25 mouse cellular contexts compared by ENCODE assay signal in the genomic region with DNA sequence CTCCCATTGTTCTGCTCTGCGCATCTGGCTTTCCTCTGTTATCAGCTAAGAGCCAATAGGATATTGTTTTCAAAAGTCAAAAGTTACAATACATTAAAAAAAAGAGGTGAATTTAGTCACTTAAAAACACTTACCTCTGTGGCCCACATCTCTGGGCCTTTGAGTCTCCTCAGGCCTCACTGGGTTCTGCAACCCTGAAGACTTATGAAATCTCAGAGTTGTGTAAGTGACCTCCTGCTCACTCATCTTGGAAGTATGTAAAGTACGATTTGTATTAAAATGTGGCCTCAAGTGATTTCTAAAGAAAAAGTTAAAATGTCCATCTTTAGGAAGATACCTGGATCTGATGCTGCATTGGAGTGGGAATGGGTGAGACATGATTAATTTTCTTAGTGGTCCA. TPM values are rescaled to one million over a fixed set of nuclear protein-coding genes. Genes with fewer than 3 reads are reported as not detected.
DNase-seq lines count a peak whose midpoint lies in the region; ATAC-seq and TF ChIP-seq lines count a peak whose summit lies in the region.
"Had no signal": no experiment of that assay in that cellular context is flagged by ENCODE, and none has a peak within 500 bp of the region (broad histone marks: within the 10 kb centered on the region; RNA-seq: fewer than 3 reads in every experiment).

No protein-coding gene starts in this region.

- H3K27ac ChIP-seq in liver, adult 2 months (replicated peaks; ENCODE audit: insufficient read depth, low read depth, low read length), result no peak overlapping the region
- no peak overlapping the region for H3K27ac ChIP-seq in liver, embryonic 12.5 days
- H3K27ac ChIP-seq in hindbrain, embryonic 16.5 days (ENCODE audit: low read depth, low read length), result no peak overlapping the region
- H3K27ac ChIP-seq: forebrain, embryonic 13.5 days; gastrocnemius, adult 2 months; heart, embryonic 10.5 days; hindbrain, embryonic 12.5 days; hindbrain, postnatal 0 days had no signal

- H3K36me3 ChIP-seq in liver, adult 2 months (ENCODE audit: control insufficient read depth, insufficient read depth, low read length), result no peaks in the 10 kb centered on the region
- no peaks in the 10 kb centered on the region for H3K36me3 ChIP-seq in liver, embryonic 12.5 days
- no peaks in the 10 kb centered on the region for H3K36me3 ChIP-seq in hindbrain, embryonic 16.5 days (ENCODE audit: control insufficient read depth, insufficient read depth, low read length)
- H3K36me3 ChIP-seq: heart, embryonic 10.5 days; hindbrain, embryonic 12.5 days had no signal

- H3K4me1 ChIP-seq in liver, adult 2 months (ENCODE audit: control insufficient read depth, insufficient read depth, low read length), result no peaks in the 10 kb centered on the region
- no peaks in the 10 kb centered on the region for H3K4me1 ChIP-seq in liver, embryonic 12.5 days
- no peaks in the 10 kb centered on the region for H3K4me1 ChIP-seq in hindbrain, embryonic 16.5 days (ENCODE audit: control insufficient read depth, insufficient read depth, low read depth, low read length)
- H3K4me1 ChIP-seq: forebrain, embryonic 13.5 days; heart, embryonic 10.5 days; hindbrain, embryonic 12.5 days had no signal

- no peak overlapping the region for H3K9ac ChIP-seq in liver, adult 2 months (ENCODE audit: low read depth, low read length)
- H3K9ac ChIP-seq in liver, embryonic 12.5 days, result no peak overlapping the region
- no peak overlapping the region for H3K9ac ChIP-seq in hindbrain, embryonic 16.5 days (ENCODE audit: low read depth, low read length)
- H3K9ac ChIP-seq: forebrain, embryonic 13.5 days; forebrain, postnatal 0 days; hindbrain, embryonic 12.5 days had no signal

- peak; percentile 11 for DNase-seq in liver, adult 2 months (ENCODE audit: extremely low read depth, low read depth, low spot score)
- DNase-seq in 416B (ENCODE audit: low read depth), result peak; percentile 56
- DNase-seq in frontal cortex, postnatal 25 days (ENCODE audit: low spot score in 2 of 2), result no peak
- DNase-seq in right cerebral cortex, adult 2 months (ENCODE audit: low spot score in 2 of 2), result no peak
- DNase-seq: adrenal gland, adult 2 months; adrenal gland, postnatal 36 days; cerebellum, adult 11-12 months; cerebellum, adult 9-10 months; cerebellum, postnatal 25 days; forebrain, postnatal 0 days; gastrocnemius, adult 2 months; gastrocnemius, postnatal 25 days; heart, adult 11 months; heart, postnatal 10 days; heart, postnatal 4 days had no signal

- WGBS in liver, adult 2 months, result 64% methylated on average over 2 of the region's 2 CpGs
- 54% methylated on average over 2 of the region's 2 CpGs for WGBS in liver, embryonic 12.5 days (ENCODE audit: insufficient replicate concordance)
- 89% methylated on average over 2 of the region's 2 CpGs for WGBS in hindbrain, embryonic 16.5 days

- no peaks in the 10 kb centered on the region for H3K79me2 ChIP-seq in liver, adult 2 months (ENCODE audit: control insufficient read depth, insufficient read depth, low read length)

- no peak for TF ChIP-seq POLR2A in liver, adult 2 months (IDR thresholded peaks at IDR 0.05; ENCODE audit: extremely low read depth, insufficient read depth, low read length)

- ATAC-seq in liver, embryonic 12.5 days, result no peak
- 0 out of 2 replicates have a peak, but pooled peaks have one; percentile 29 for ATAC-seq in common myeloid progenitor, adult 5-6 weeks (replicated peaks; ENCODE audit: low read depth, poor library complexity, severe bottlenecking)
- ATAC-seq in megakaryocyte progenitor cell, adult 5-6 weeks (replicated peaks; ENCODE audit: poor library complexity), result peak; percentile 76
- ATAC-seq in hindbrain, embryonic 16.5 days, result no peak
- ATAC-seq: forebrain, embryonic 13.5 days; forebrain, postnatal 0 days; hindbrain, postnatal 0 days had no signal

- no peak for TF ChIP-seq CTCF in liver, adult 2 months (IDR thresholded peaks at IDR 0.05; ENCODE audit: low read depth, low read length)

- H3K4me2 ChIP-seq in liver, embryonic 12.5 days, result no peak overlapping the region
- H3K4me2 ChIP-seq in hindbrain, embryonic 16.5 days (ENCODE audit: low read length), result no peak overlapping the region
- H3K4me2 ChIP-seq: forebrain, embryonic 13.5 days; hindbrain, embryonic 12.5 days had no signal

- H3K4me3 ChIP-seq in liver, adult 2 months (ENCODE audit: insufficient read depth, low read depth, low read length), result no peak overlapping the region
- no peak overlapping the region for H3K4me3 ChIP-seq in liver, embryonic 12.5 days
- no peak overlapping the region for H3K4me3 ChIP-seq in hindbrain, embryonic 16.5 days (ENCODE audit: low read length)
- H3K4me3 ChIP-seq: forebrain, embryonic 13.5 days; gastrocnemius, adult 2 months; heart, embryonic 10.5 days; hindbrain, embryonic 12.5 days had no signal

- H3K9me3 ChIP-seq in liver, embryonic 12.5 days (replicated peaks), result no peaks in the 10 kb centered on the region
- 0 out of 2 replicates have a peak, but pooled peaks cover 3% of the 10 kb centered on the region for H3K9me3 ChIP-seq in hindbrain, embryonic 16.5 days (ENCODE audit: control insufficient read depth, low read length)
- H3K9me3 ChIP-seq: heart, embryonic 10.5 days; hindbrain, embryonic 12.5 days had no signal

- H3K27me3 ChIP-seq in liver, adult 2 months (ENCODE audit: control insufficient read depth, insufficient read depth, low read length), result no peaks in the 10 kb centered on the region
- H3K27me3 ChIP-seq in liver, embryonic 12.5 days (replicated peaks), result no peaks in the 10 kb centered on the region
- no peaks in the 10 kb centered on the region for H3K27me3 ChIP-seq in hindbrain, embryonic 16.5 days (replicated peaks; ENCODE audit: control insufficient read depth, insufficient read depth, low read length)
- H3K27me3 ChIP-seq: forebrain, embryonic 13.5 days; hindbrain, embryonic 12.5 days had no signal

RNA-seq across cellular contexts. Expression of gene Klra2, which starts 2.1 kb away (rescaled TPM):
- total RNA-seq in liver, adult 2 months (2014; rRNA removed), result 3.0 and 3.5 TPM in 2 replicates
- 0.20 and 0.44 TPM in 2 replicates for polyA plus RNA-seq in liver, adult 2 months (2012; rRNA removed)
- polyA plus RNA-seq in liver, embryonic 12.5 days (2016; fragmentation: Nextera tagmentation; extraction: Ambion mirVana), result 0.07 and 0.11 TPM in 2 replicates
- 0.55 TPM in 1 of 2 replicates, not detected in the other for total RNA-seq in common myeloid progenitor, adult 5-6 weeks (2017)
- 1.3 and 3.2 TPM in 2 replicates for total RNA-seq in megakaryocyte progenitor cell, adult 5-6 weeks (2015)
- total RNA-seq in megakaryocyte progenitor cell, adult 5-6 weeks (2017), result 0.57 and 1.7 TPM in 2 replicates
- polyA plus RNA-seq in hindbrain, embryonic 16.5 days (2015; fragmentation: Nextera tagmentation; extraction: Ambion mirVana), result 0.09 TPM in 1 of 2 replicates, not detected in the other
- total RNA-seq: ES-E14; forebrain, postnatal 0 days; gastrocnemius, adult 2 months; gastrocnemius, postnatal 25 days; heart, postnatal 10 days; hindbrain, postnatal 0 days had no signal
- polyA plus RNA-seq: embryonic facial prominence, embryonic 14.5 days; forebrain, embryonic 13.5 days; forebrain, postnatal 0 days; heart, embryonic 10.5 days; hindbrain, embryonic 12.5 days had no signal

RNA-seq across cellular contexts. Expression of gene Magohb, which starts 48.0 kb away (rescaled TPM):
- total RNA-seq in liver, adult 2 months (2014; rRNA removed), result 3.0 and 4.5 TPM in 2 replicates
- polyA plus RNA-seq in liver, adult 2 months (2012; rRNA removed), result 0.51 and 1.0 TPM in 2 replicates
- polyA plus RNA-seq in liver, embryonic 12.5 days (2016; fragmentation: Nextera tagmentation; extraction: Ambion mirVana), result 43.9 and 46.3 TPM in 2 replicates
- total RNA-seq in common myeloid progenitor, adult 5-6 weeks (2017), result 53.5 and 63.6 TPM in 2 replicates
- total RNA-seq in megakaryocyte progenitor cell, adult 5-6 weeks (2015), result 47.2 and 52.3 TPM in 2 replicates
- total RNA-seq in megakaryocyte progenitor cell, adult 5-6 weeks (2017), result 43.9 and 51.9 TPM in 2 replicates
- polyA plus RNA-seq in hindbrain, embryonic 16.5 days (2015; fragmentation: Nextera tagmentation; extraction: Ambion mirVana), result 29.5 and 30.1 TPM in 2 replicates
- polyA plus RNA-seq: adrenal gland, adult 2 months had no signal

Comparison
In these comparisons a context has a peak if more than half of its experiments do, and no peak if none do; other contexts are left out.
1. DNase-seq: peak in liver, adult 2 months (single experiment) and 416B (single experiment); none in frontal cortex, postnatal 25 days (0 of 2) and right cerebral cortex, adult 2 months (0 of 2).
2. ATAC-seq: peak in common myeloid progenitor, adult 5-6 weeks (single experiment) and megakaryocyte progenitor cell, adult 5-6 weeks (single experiment); none in liver, embryonic 12.5 days (single experiment) and hindbrain, embryonic 16.5 days (single experiment).